Mouse (Mus musculus) adrenal gland, adult 8-10 months (tissue): ENCODE measurements around the gene Ranbp6. TPM values are rescaled to one million over a fixed set of nuclear protein-coding genes. Genes with fewer than 3 reads are reported as not detected.

ENCODE experiments used
- DNase-seq: peaks from one replicate; pipeline ENCODE4 v3.0.0; 2022
- total RNA-seq, 4 experiments: library from RNA; stranded (reverse); gene quantifications; 2 replicates each; pipeline ENCODE4 v1.2.4; 2022

The Ranbp6 gene
- total RNA-seq, 4 experiments from 2014 or later: 16.4 to 19.7 (median 19.3) TPM

GRCm38 (mm10) chr19:29805917-29806785 lies 6.6 kb downstream of the Ranbp6 start, which contains the start of gene 9930021J03Rik:
9930021J03Rik (minus strand) TSS chr19:29805989.
- peak; percentile 97 for DNase-seq

GRCm38 (mm10) chr19:29805101-29805916 lies 7.5 kb downstream of the Ranbp6 start:
- peak; percentile 71 for DNase-seq

- DNase-seq: no peak
These were observed 8.8 kb downstream of the Ranbp6 start for GRCm38 (mm10) chr19:29803946-29804345.

GRCm38 (mm10) chr19:29797371-29797770 lies 15.4 kb downstream of the Ranbp6 start:
- DNase-seq: no peak

GRCm38 (mm10) chr19:29787997-29788396 lies 24.8 kb downstream of the Ranbp6 start:
- no peak for DNase-seq

GRCm38 (mm10) chr19:29782914-29783313 lies 29.9 kb downstream of the Ranbp6 start:
- no peak for DNase-seq

Other genes with a start within 250 kb of the Ranbp6 start
- 10 to 100 TPM; 50.7 to 68.4 (median 58.3) TPM for gene Ermp1, start 164.6 kb downstream of the Ranbp6 start, total RNA-seq
- gene Mlana, start 115.2 kb downstream of the Ranbp6 start, total RNA-seq: not detected
- gene 9930021J03Rik, start 7.0 kb downstream of the Ranbp6 start, total RNA-seq: 10 to 100 TPM; 14.8 to 20.4 (median 16.8) TPM
- gene Il33, start 112.1 kb upstream of the Ranbp6 start, total RNA-seq: 10 to 100 TPM; 22.6 to 38.7 (median 25.2) TPM
- not detected for gene Trpd52l3, start 190.8 kb upstream of the Ranbp6 start, total RNA-seq
- gene Uhrf2, start 217.5 kb upstream of the Ranbp6 start, total RNA-seq: 10 to 100 TPM; 35.5 to 48.4 (median 42.5) TPM